Mouse (Mus musculus) R1 (cell line): ENCODE data around the gene Eri3.

Experiments used
- DNase-seq: peaks from one replicate; pipeline ENCODE4 v3.0.0-alpha.2; 2018; ENCODE audit warnings: low read depth, low spot score

The Eri3 gene

GRCm38 (mm10) chr4:117623025-117623424, 72.9 kb downstream of the Eri3 start:
- DNase-seq, result no peak

- no peak for DNase-seq
Measured at GRCm38 (mm10) chr4:117624660-117625059, 74.5 kb downstream of the Eri3 start.

GRCm38 (mm10) chr4:117628464-117628863, 78.3 kb downstream of the Eri3 start:
- no peak for DNase-seq

- no peak for DNase-seq
Measured at GRCm38 (mm10) chr4:117630053-117630670, 80.0 kb downstream of the Eri3 start.

GRCm38 (mm10) chr4:117633527-117633926, 83.4 kb downstream of the Eri3 start:
- no peak for DNase-seq

GRCm38 (mm10) chr4:117634642-117635041, 84.5 kb downstream of the Eri3 start:
- DNase-seq, result no peak

- DNase-seq, result no peak
Measured at GRCm38 (mm10) chr4:117636152-117636551, 86.0 kb downstream of the Eri3 start.

GRCm38 (mm10) chr4:117636891-117637613, 86.9 kb downstream of the Eri3 start:
- no peak for DNase-seq

GRCm38 (mm10) chr4:117640925-117641703, 90.9 kb downstream of the Eri3 start:
- no peak for DNase-seq

- DNase-seq, result no peak
Measured at GRCm38 (mm10) chr4:117641804-117642203, 91.6 kb downstream of the Eri3 start.

- no peak for DNase-seq
Measured at GRCm38 (mm10) chr4:117645031-117645435, 94.9 kb downstream of the Eri3 start.

- DNase-seq, result no peak
Measured at GRCm38 (mm10) chr4:117645859-117646258, 95.7 kb downstream of the Eri3 start.

- no peak for DNase-seq
Measured at GRCm38 (mm10) chr4:117646496-117646895, 96.3 kb downstream of the Eri3 start.

GRCm38 (mm10) chr4:117646926-117647755, 97.0 kb downstream of the Eri3 start:
- no peak for DNase-seq

GRCm38 (mm10) chr4:117651626-117652101, 101.5 kb downstream of the Eri3 start:
- DNase-seq, result no peak

GRCm38 (mm10) chr4:117652727-117653126, 102.6 kb downstream of the Eri3 start:
- DNase-seq, result no peak

GRCm38 (mm10) chr4:117654016-117654702, 104.0 kb downstream of the Eri3 start:
- DNase-seq, result no peak

- no peak for DNase-seq
Measured at GRCm38 (mm10) chr4:117654703-117655499, 104.7 kb downstream of the Eri3 start.

- DNase-seq, result no peak
Measured at GRCm38 (mm10) chr4:117655500-117655863, 105.3 kb downstream of the Eri3 start.

GRCm38 (mm10) chr4:117656961-117657360, 106.8 kb downstream of the Eri3 start:
- no peak for DNase-seq
